Mouse (Mus musculus) liver, postnatal 0 days (tissue): ENCODE results near the gene Sema5b. TPM values are rescaled to one million over a fixed set of nuclear protein-coding genes. Genes with fewer than 3 reads are reported as not detected.

Experiments
- ATAC-seq: fragments of 200-750 bp; cut with Nextera tagmentation; 2 replicates; pipeline ENCODE4 v1.8.0; 2017; ENCODE audit warnings: mild to moderate bottlenecking, moderate library complexity
- DNase-seq: peaks from one replicate; pipeline ENCODE4 v3.0.0-alpha.2; 2016
- H3K27ac ChIP-seq: fragments of 300-500 bp; sonication (generic); 2 replicates; pipeline ENCODE4 v1.5.1; 2014; ENCODE audit warnings: antibody characterized with exemption, moderate library complexity, mild to moderate bottlenecking, low read depth
- H3K27me3 ChIP-seq: fragments of 300-500 bp; sonication (generic); 2 replicates; pipeline ENCODE4 v1.6.1; 2014; ENCODE audit warnings: low read length, control low read depth, mixed read lengths; ENCODE audit not compliant: insufficient read depth
- H3K36me3 ChIP-seq: fragments of 300-500 bp; sonication (generic); replicated peaks from 2 replicates; pipeline ENCODE4 v1.6.1; 2014; ENCODE audit warnings: mild to moderate bottlenecking, control low read depth, low read length, moderate library complexity, mixed read lengths; ENCODE audit not compliant: insufficient read depth
- H3K4me1 ChIP-seq: fragments of 300-500 bp; sonication (generic); 2 replicates; pipeline ENCODE4 v1.6.1; 2014; ENCODE audit warnings: antibody characterized with exemption, mild to moderate bottlenecking, control low read depth; ENCODE audit not compliant: insufficient read depth
- H3K4me2 ChIP-seq: fragments of 300-500 bp; sonication (generic); 2 replicates; pipeline ENCODE4 v1.6.1; 2014; ENCODE audit warnings: low read depth, mild to moderate bottlenecking, low read length, moderate library complexity, mixed read lengths
- H3K4me3 ChIP-seq: fragments of 300-500 bp; sonication (generic); 2 replicates; pipeline ENCODE4 v1.5.1; 2014; ENCODE audit warnings: low read depth, low read length
- H3K9ac ChIP-seq: fragments of 300-500 bp; sonication (generic); replicated peaks from 2 replicates; pipeline ENCODE4 v1.6.1; 2014; ENCODE audit warnings: mild to moderate bottlenecking, moderate library complexity
- H3K9me3 ChIP-seq: fragments of 300-500 bp; sonication (generic); 2 replicates; pipeline ENCODE4 v1.6.1; 2016; ENCODE audit warnings: mild to moderate bottlenecking, control low read depth, low read length, mixed read lengths
- CTCF ChIP-seq: sonication (generic); IDR thresholded peaks from 2 replicates; pipeline ENCODE4 v1.5.1; 2016; ENCODE audit warnings: antibody characterized with exemption, low read depth
- EP300 ChIP-seq: IDR thresholded peaks from 2 replicates; pipeline ENCODE4 v1.6.1; 2016; ENCODE audit warnings: antibody characterized with exemption, low read depth, mild to moderate bottlenecking
- WGBS: fragments of 180-500 bp; shearing (Covaris S2); extraction: QIAGEN DNeasy Blood & Tissue Kit; methylation state at CpG from one replicate; pipeline ENCODE4 v1.1.7; 2014; ENCODE audit not compliant: insufficient replicate concordance; 5-methylcytosine and 5-hydroxymethylcytosine counted together
- polyA plus RNA-seq: library from polyadenylated mRNA; unstranded; fragments of >200 nt; fragmentation: Nextera tagmentation; extraction: Ambion mirVana; gene quantifications from 2 replicates; pipeline ENCODE4 v1.2.1, GENCODE M21; 2015

Gene Sema5b
- polyA plus RNA-seq, 1 experiment from 2014 or later = 0.11 TPM

DNA sequence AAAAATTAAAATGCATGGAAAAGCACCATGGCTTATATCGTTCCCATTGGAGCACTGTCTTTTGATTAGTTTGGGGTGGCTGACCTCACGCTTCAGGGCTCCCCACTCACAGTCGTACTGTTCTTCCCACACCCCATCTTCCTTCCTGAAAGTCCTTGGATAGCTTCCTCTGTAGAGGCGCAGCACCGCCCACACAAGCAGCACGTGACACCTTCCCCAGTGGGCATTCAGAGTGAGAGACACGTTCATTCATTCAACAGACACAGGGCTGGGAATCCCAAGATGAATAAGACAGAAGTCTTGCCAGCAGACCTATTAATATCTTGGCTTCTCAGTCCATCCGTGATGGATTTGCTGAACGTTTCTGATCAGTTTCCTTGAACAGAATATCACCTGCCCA lies 61.6 kb downstream of the Sema5b start:
- Histone ChIP-seq H3K27me3 (0 out of 2 replicates have a peak, but pooled peaks cover 3% of the 10 kb centered on the region), H3K27ac (no peak overlapping the region), H3K9ac (no peak overlapping the region), H3K9me3 (no peaks in the 10 kb centered on the region), H3K4me3 (no peak overlapping the region), H3K36me3 (no peaks in the 10 kb centered on the region), H3K4me1 (no peaks in the 10 kb centered on the region), H3K4me2 (no peak overlapping the region)
- TF ChIP-seq EP300 (no peak), CTCF (no peak)
- no peak for DNase-seq
- no peak for ATAC-seq
- WGBS = 56% methylated on average over 9 of the region's 9 CpGs

DNA sequence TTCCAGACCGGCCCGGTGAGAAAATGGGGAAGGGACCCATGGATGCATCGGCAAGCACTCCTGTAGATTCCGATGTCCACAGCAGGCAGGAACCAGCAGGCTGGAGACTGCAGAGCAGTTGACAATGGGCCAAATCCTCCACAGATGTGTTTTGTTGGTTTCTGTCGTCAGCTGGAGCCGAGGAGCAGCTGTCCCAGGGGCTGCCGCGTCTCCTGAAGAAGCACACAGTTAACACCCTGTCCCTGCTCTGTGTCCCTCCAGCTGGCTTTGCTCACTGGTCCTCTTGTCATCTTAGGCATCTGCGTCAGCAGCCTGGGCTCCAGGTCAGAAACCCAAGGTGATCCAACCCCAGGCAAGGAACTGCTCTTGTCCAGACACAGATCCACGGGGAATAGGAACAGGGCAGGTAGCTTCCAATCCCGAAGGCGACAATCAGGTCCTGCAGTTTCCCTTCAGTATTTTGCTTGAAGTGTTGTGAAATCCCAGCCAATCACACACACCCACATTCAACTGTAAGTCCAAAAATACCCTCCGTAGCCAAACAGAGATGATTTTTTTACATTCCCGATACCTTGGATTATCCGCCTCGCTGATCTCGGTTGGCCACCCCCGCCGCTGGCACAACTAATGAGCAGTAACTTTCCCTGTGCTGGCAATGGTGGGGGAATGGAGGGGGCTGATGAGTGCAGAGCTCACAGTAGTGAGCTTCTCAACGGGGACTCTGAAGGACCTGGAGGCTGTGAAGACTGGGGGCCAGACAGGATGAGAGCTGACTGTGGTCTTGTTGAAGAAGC lies 63.0 kb downstream of the Sema5b start:
- Histone ChIP-seq H3K27ac (no peak overlapping the region), H3K27me3 (0 out of 2 replicates have a peak, but pooled peaks cover 3% of the 10 kb centered on the region), H3K9me3 (no peaks in the 10 kb centered on the region), H3K9ac (no peak overlapping the region), H3K4me1 (no peaks in the 10 kb centered on the region), H3K4me3 (no peak overlapping the region), H3K36me3 (no peaks in the 10 kb centered on the region), H3K4me2 (no peak overlapping the region)
- ATAC-seq (no peak), DNase-seq (no peak)
- WGBS = 73% methylated on average over 20 of the region's 20 CpGs
- TF ChIP-seq CTCF = no peak

DNA sequence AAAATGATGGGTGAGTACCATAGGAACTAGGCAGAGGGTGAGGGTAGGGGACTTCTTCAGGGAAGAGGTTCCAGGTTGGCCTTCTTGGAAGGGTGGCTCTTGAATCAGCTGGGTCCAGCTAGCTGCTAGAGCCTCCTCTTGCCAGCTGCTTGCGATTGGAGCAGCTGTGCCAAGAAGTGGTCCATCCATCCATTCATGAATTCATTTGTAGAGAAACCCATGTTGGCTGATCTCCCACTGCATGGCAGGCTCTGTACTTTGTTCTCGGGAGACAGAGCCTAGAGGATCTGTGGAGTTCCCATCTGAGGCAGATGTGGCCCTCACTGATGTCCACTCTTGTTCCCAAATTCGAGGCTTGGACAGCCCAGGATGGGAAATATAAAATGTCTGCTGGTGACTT lies 66.3 kb downstream of the Sema5b start:
- ATAC-seq (no peak), DNase-seq (no peak)
- Histone ChIP-seq H3K4me2 (no peak overlapping the region), H3K36me3 (no peaks in the 10 kb centered on the region), H3K9ac (no peak overlapping the region), H3K4me3 (no peak overlapping the region), H3K27ac (no peak overlapping the region), H3K4me1 (no peaks in the 10 kb centered on the region), H3K9me3 (no peaks in the 10 kb centered on the region), H3K27me3 (0 out of 2 replicates have a peak, but pooled peaks cover 3% of the 10 kb centered on the region)
- TF ChIP-seq EP300 (no peak), CTCF (no peak)
- 61% methylated on average over 3 of the region's 3 CpGs for WGBS

DNA sequence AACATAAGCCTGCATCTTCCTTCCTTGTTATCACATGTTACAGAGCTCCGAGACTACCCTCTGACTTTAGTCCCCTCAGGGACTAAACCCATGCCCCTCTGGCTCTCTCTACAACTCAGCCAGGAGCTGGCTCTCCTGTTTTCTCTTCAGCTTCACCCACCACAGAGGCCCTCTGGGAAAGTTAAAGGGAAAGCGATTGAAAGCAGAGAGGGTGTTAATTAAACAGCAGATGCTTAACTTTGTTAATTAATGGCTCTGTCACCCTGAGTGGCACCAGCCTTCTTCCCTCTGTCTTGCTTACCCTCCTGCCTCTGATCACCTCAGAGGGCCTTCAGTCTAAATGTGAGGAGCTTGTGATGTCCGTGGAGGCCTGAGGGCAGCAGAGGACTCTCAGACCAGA lies 67.3 kb downstream of the Sema5b start:
- Histone ChIP-seq H3K27me3 (0 out of 2 replicates have a peak, but pooled peaks cover 3% of the 10 kb centered on the region), H3K9me3 (no peaks in the 10 kb centered on the region), H3K9ac (no peak overlapping the region), H3K4me1 (peaks cover 3% of the 10 kb centered on the region; the same call in 1 of the 2 replicates), H3K36me3 (no peaks in the 10 kb centered on the region), H3K27ac (no peak overlapping the region), H3K4me3 (no peak overlapping the region), H3K4me2 (no peak overlapping the region)
- DNase-seq (no peak), ATAC-seq (no peak)
- 45% methylated on average over 3 of the region's 3 CpGs for WGBS
- TF ChIP-seq CTCF (no peak), EP300 (no peak)

DNA sequence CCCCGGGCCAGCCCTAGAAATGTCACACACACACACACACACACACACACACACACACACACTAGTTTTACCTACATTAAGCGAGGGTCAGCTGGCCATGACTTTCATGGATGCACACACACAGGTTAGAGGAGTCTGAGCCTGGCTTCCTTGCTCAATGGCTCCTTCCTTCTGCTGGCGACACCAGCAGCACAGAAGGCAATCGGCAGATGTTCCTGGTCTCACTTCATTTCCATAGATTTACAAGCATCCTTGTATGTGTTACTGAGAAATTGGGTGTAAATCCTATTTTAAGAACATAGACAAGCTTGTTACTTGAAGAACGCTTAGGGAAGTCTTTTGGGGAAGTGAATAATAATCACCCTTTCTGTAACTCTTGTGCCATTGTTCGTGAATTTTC lies 68.6 kb downstream of the Sema5b start:
- no peak overlapping the region for H3K9ac ChIP-seq
- H3K27me3 ChIP-seq = no peaks in the 10 kb centered on the region
- H3K4me3 ChIP-seq = no peak overlapping the region
- ATAC-seq (no peak), DNase-seq (no peak)
- TF ChIP-seq EP300 = no peak
- no peak for TF ChIP-seq CTCF
- no peaks in the 10 kb centered on the region for H3K9me3 ChIP-seq
- no peak overlapping the region for H3K4me2 ChIP-seq
- 62% methylated on average over 6 of the region's 6 CpGs for WGBS
- H3K4me1 ChIP-seq = peaks cover 3% of the 10 kb centered on the region; the same call in 1 of the 2 replicates
- H3K27ac ChIP-seq = no peak overlapping the region
- no peaks in the 10 kb centered on the region for H3K36me3 ChIP-seq

DNA sequence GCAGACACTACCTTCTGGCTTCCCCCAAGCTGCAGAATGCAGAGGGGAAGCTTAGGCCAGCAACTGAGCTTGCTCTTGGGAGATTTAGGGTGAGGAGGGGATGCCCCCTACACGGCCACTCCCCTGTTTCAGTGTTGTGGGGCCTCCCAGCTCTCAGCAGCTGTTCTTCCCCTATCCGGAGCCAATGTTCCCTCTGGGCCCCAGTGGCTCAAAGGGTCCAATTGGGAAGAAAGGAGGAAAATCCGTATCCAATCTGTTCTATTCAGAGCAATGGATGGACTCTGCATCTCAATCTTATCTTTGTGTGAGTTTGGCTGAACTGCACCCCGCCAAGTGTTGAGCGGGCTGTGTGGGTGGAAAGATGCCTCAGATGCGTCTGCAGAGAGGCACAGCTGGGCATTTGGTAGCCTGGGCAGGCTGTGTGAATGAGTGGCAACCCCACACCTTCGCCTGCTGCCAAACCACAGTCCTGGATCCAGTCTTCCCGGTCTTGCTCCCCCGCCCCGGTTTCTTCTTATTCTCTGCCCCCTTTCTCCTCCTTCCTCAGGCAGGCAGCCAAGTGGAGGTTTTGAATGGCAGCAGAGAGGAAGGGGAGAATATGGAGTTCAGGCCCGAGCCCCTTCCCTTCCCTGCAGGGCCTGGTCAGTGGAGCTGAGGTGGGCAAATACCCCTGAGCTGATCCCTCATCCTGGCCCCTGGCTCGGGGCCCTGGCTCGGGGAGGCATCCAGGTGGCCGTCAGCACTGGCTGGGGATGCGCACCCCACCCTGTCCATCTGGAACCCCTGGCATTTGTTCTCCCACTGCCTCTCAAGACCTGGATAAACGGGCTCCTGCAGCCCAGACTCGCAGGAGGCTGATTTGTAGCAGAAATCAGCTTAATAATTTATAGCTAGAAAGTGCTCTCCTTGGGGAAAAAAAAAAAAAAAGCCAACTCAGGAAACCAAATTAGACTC lies 73.2 kb downstream of the Sema5b start:
- ATAC-seq = no peak
- Histone ChIP-seq H3K27me3 (no peaks in the 10 kb centered on the region), H3K4me2 (no peak overlapping the region)

More for the DNA sequence above, 73.2 kb downstream of the Sema5b start:
- DNase-seq = no peak
- no peak overlapping the region for H3K27ac ChIP-seq
- no peak overlapping the region for H3K4me3 ChIP-seq
- H3K9ac ChIP-seq = no peak overlapping the region
- peaks cover 6% of the 10 kb centered on the region; the same call in 1 of the 2 replicates for H3K4me1 ChIP-seq
- 59% methylated on average over 17 of the region's 17 CpGs for WGBS
- H3K36me3 ChIP-seq = no peaks in the 10 kb centered on the region
- H3K9me3 ChIP-seq = no peaks in the 10 kb centered on the region
- TF ChIP-seq CTCF (no peak), EP300 (no peak)
